Mouse (Mus musculus) cerebellum, adult 9-10 months (tissue): ENCODE measurements at regions not wholly inside any gene's neighbourhood (a gene's known extent, or its start where the extent isn't known, plus 50 kb on each side); places are given as distances from the start of the nearest gene placed in this dataset.
A peak's percentile ranks its signal among the peaks of the same experiment; 100 is the strongest.

Experiments used
- DNase-seq: peaks from one replicate; pipeline ENCODE4 v3.0.0; 2022

DNA sequence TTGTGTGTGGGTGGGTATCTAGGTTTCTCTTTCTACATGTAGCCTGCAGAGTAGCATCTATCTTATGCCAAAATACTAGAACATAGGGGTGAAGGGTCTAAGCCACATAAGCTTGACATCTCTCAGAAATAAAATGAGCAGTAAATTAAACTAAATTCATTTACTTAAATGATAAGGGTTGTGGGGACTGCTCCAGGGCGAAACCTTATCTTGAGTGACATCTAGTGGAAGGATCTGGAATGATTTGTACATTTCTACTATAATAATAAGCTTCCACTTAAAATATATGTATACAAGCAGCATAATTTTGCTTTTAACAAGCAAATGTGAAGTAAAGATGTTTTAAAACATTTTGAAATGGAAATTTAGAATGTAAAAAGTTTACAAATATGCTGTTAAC lies 271.4 kb downstream of the Vgll3 start:
- peak; percentile 7 for DNase-seq

DNA sequence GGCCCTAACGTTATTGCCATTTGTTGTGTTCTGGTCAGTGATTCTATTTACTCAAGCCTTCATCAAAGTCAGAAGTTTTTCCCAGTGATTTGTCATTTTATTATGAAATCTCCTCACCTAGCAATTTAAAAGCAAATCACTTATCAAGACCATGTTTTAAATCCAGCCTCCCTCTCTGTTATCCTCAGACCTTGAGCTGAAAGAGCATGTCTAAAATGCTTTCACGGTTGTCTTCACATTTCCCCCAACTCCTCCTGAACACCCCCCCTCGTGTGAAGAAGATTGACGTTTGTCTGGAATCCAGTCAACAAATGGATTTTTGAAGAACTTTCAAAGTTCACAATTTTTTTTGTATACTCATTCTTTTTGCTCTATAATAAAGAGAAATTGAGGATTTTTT lies 277.7 kb downstream of the Vgll3 start:
- DNase-seq: no peak

DNA sequence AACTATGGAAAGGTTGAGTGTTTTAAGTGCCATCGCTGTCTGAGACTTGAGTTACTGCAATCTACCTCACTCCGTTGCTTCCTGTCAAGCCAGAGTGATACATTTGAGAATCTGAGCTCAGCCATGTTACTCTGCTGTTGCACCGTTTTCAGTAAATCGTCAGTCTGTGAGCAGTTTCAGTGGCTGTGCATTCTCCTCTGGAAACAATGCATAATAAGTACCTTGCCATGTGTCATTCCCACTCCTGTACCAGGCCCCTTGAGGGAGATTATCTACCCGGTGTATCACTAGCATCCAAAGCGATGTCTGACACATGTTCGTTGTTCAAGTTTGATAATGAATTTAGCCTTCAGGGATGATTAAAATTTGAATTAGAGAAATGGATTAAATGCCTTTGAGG lies 280.6 kb downstream of the Vgll3 start:
- no peak for DNase-seq

DNA sequence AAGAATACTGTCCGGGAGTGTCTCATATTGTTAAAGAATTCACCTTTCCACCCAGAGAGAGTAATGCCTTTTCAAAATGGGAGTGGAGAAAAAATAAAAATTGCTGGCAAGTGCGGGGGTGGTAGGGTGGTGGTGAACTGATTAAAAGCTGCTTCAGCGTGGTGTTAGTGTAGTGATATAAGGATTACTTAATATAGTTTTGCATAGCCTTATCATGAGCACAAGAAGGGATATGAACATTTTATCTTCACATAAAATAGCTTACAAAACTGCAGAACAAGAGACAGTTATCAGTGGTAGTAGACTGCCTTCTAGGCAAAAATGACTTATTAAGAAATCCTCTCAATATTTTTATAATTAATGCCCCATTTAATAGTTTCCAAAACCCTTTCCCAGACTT lies 302.9 kb downstream of the Vgll3 start:
- no peak for DNase-seq

DNA sequence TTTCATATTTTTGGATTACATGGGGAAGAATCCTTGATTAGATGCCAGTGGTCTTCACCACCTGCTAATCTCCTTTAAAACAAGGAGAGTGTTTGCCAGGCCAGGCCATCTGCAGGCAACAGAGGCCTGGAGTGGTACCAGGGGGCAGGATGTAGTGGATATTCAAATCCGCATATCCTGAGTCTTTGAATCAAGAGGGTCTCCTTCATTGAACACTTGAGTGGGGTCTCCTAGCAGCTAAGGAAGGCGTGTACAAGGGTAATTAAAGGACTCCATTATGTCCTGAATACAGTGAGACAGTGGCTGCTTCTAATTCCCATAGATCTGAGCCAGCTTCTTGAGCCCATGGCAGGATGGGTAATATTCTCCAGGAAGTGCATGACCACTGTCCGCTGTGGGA lies 322.7 kb downstream of the Vgll3 start:
- no peak for DNase-seq

DNA sequence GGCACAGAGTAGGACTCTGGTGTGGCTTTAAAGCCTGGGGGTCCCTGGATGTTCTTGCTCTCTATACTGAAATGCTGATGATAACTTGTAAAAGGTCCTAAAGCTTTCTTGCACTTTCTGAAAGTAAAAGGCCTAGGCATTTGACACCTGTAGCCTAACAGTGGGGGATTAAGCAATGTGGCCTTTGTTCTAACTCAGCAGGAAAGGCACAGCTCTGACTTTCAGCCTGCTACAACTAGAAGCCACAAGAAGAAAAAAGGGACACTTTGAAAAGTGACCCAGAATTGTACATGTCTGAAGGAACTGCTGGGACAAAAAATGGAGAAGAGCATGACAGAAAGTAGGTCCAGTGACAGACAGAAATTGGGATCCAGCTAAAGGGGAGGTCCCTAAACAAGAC lies 329.7 kb downstream of the Vgll3 start:
- no peak for DNase-seq

DNA sequence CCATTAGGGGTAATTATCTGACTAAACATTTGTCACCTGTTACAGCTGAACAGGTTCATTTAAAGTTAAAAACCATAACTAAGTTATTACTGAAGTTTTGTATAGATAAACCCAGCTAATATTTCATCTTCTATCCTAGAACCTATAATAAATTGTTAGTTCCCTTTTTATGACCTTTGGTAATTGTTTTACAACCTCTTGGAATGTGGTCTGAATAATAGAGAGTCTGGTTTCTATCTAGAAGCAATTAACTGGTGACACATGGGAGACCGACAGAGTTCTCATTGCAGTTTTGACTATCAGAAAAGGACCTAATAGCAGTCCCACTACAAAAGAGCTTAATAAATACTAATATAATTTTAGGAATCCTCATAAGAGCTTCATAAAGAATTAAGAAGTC lies 330.2 kb downstream of the Vgll3 start:
- DNase-seq: no peak

DNA sequence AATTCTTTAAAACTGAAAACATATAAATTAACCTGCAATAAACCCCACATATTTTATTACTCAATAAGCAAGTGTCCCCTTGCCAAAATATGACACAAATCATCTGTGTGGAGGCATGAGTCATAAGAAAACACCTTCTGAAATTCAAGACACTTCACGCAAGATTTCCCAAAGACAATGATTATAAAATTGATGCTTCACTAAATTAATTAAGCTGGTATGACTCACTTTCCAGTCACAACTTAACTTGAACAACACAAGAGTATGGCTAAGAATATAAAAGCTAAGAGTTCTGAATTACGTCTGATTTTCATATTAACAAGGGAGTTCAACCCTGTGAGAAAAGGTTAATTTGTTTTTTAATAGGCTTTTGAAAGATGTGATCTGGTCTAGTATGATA lies 353.2 kb downstream of the Vgll3 start:
- DNase-seq: no peak

DNA sequence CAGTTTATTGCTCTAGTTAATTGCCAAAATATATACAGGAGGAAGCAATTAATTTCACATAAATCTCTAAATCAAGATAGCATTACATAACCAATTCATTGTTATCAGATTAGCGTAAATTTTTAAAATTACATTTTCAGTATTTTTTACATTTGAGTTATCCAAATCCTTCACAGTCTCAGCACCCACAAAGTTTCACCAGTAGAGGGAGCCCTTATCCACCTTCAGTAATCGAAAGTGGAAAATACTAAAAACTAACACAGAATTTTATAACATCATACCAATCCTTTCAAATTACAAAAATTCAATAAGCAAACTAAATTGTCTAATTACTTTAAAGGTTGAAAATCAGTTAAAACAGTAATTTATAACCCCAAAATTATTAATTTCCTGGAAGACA lies 375.7 kb downstream of the Vgll3 start:
- peak; percentile 33 for DNase-seq

DNA sequence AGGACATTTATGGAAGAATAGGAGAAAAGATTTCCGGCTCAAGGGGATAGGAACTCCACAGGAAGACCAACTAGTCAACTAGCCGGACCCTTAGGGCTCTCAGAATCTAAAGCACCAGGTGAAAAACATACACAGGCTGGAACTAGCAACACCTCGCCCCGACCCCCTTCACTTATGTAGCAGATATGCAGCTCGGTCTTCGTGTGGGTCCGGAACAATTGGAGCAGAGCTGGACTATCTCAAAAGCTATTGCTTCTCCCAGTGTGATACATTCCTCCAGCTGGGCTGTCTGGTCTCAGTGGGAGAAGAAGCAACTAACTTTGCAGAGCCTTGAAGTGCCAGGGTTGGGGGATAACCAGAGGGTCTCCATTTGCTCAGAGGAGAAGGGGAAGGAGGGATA lies 386.3 kb downstream of the Vgll3 start:
- DNase-seq: no peak
